Mouse (Mus musculus) neural tube, embryonic 11.5 days (tissue): Measurements from ENCODE around the gene Tpm3-rs7. TPM values are rescaled to one million over a fixed set of nuclear protein-coding genes. Genes with fewer than 3 reads are reported as not detected.
"Not testable (repeated sequence)": the region's sequence is repeated elsewhere in the genome, so short reads cannot be mapped to it uniquely, and the experiment has no call there.

Source experiments
- ATAC-seq: fragments of 200-750 bp; cut with Nextera tagmentation; 2 replicates; pipeline ENCODE4 v1.8.0; 2017; ENCODE audit warnings: moderate number of reproducible peaks, mild to moderate bottlenecking, moderate TSS enrichment, moderate library complexity; ENCODE audit not compliant: insufficient read depth, low FRiP score, low TSS enrichment
- DNase-seq: peaks from one replicate; pipeline ENCODE4 v3.0.0-alpha.2; 2015; ENCODE audit warnings: low spot score
- H3K27ac ChIP-seq: fragments of 300-500 bp; sonication (generic); 2 replicates; pipeline ENCODE4 v1.5.1; 2014; ENCODE audit warnings: low read depth, mild to moderate bottlenecking, low read length
- H3K27me3 ChIP-seq: fragments of 300-500 bp; sonication (generic); 2 replicates; pipeline ENCODE4 v1.6.1; 2014; ENCODE audit warnings: mild to moderate bottlenecking, low read length, mixed read lengths; ENCODE audit not compliant: control insufficient read depth, insufficient read depth
- H3K36me3 ChIP-seq: fragments of 300-500 bp; sonication (generic); 2 replicates; pipeline ENCODE4 v1.6.1; 2014; ENCODE audit warnings: mild to moderate bottlenecking, low read length, moderate library complexity, mixed read lengths; ENCODE audit not compliant: control insufficient read depth, insufficient read depth
- H3K4me1 ChIP-seq: fragments of 300-500 bp; sonication (generic); 2 replicates; pipeline ENCODE4 v1.6.1; 2014; ENCODE audit warnings: low read length, mixed read lengths; ENCODE audit not compliant: control insufficient read depth, insufficient read depth
- H3K4me2 ChIP-seq: fragments of 300-500 bp; sonication (generic); 2 replicates; pipeline ENCODE4 v1.6.1; 2014; ENCODE audit warnings: low read depth, mild to moderate bottlenecking, moderate library complexity
- H3K4me3 ChIP-seq: fragments of 300-500 bp; sonication (generic); 2 replicates; pipeline ENCODE4 v1.5.1; 2014; ENCODE audit warnings: low read depth, low read length
- H3K9ac ChIP-seq: fragments of 300-500 bp; sonication (generic); 2 replicates; pipeline ENCODE4 v1.6.1; 2014; ENCODE audit warnings: mild to moderate bottlenecking, low read length
- H3K9me3 ChIP-seq: fragments of 300-500 bp; sonication (generic); 2 replicates; pipeline ENCODE4 v1.6.1; 2016; ENCODE audit warnings: low read length; ENCODE audit not compliant: control insufficient read depth
- WGBS: fragments of 180-500 bp; shearing (Covaris S2); extraction: QIAGEN DNeasy Blood & Tissue Kit; methylation state at CpG from one replicate; pipeline ENCODE4 v1.1.7; 2014; 5-methylcytosine and 5-hydroxymethylcytosine counted together
- polyA plus RNA-seq: library from polyadenylated mRNA; unstranded; fragments of >200 nt; fragmentation: Nextera tagmentation; extraction: Ambion mirVana; gene quantifications from 2 replicates; pipeline ENCODE4 v1.2.1, GENCODE M21; 2014

Gene Tpm3-rs7
- 6.2 and 7.9 TPM in 2 replicates for polyA plus RNA-seq

GRCm38 (mm10) chr14:113314499-113314898 is at the start of gene Tpm3-rs7:
Gene Tpm3-rs7 (plus strand): TSS chr14:113314608.
- not testable (repeated sequence) for DNase-seq, H3K27me3 ChIP-seq, H3K9ac ChIP-seq, H3K4me3 ChIP-seq, H3K4me2 ChIP-seq, H3K36me3 ChIP-seq, ATAC-seq, H3K4me1 ChIP-seq, H3K27ac ChIP-seq, H3K9me3 ChIP-seq
- WGBS: 95% methylated on average over 14 of the region's 16 CpGs

GRCm38 (mm10) chr14:113317023-113317422 is 2.6 kb downstream of the Tpm3-rs7 start:
- Histone ChIP-seq H3K4me3 (no peak overlapping the region), H3K9me3 (no peaks in the 10 kb centered on the region), H3K4me1 (no peaks in the 10 kb centered on the region), H3K4me2 (no peak overlapping the region), H3K27ac (no peak overlapping the region), H3K36me3 (no peaks in the 10 kb centered on the region), H3K9ac (no peak overlapping the region), H3K27me3 (no peaks in the 10 kb centered on the region)
- 94% methylated on average over 1 of the region's 1 CpGs for WGBS
- ATAC-seq: no peak
- no peak for DNase-seq

- Histone ChIP-seq H3K36me3 (no peaks in the 10 kb centered on the region), H3K27ac (no peak overlapping the region), H3K4me1 (no peaks in the 10 kb centered on the region), H3K9me3 (no peaks in the 10 kb centered on the region), H3K4me3 (no peak overlapping the region), H3K9ac (no peak overlapping the region), H3K4me2 (no peak overlapping the region), H3K27me3 (no peaks in the 10 kb centered on the region)
- DNase-seq (no peak), ATAC-seq (no peak)
- 71% methylated on average over 1 of the region's 1 CpGs for WGBS
These were observed 49.0 kb downstream of the Tpm3-rs7 start for GRCm38 (mm10) chr14:113363361-113363760.
